Mouse (Mus musculus) thymus, postnatal 4 days (tissue): ENCODE results near the gene Gtf2a2.

Experiments used
- DNase-seq: peaks from one replicate; pipeline ENCODE4 v3.0.0; 2021

Gtf2a2 gene

DNA sequence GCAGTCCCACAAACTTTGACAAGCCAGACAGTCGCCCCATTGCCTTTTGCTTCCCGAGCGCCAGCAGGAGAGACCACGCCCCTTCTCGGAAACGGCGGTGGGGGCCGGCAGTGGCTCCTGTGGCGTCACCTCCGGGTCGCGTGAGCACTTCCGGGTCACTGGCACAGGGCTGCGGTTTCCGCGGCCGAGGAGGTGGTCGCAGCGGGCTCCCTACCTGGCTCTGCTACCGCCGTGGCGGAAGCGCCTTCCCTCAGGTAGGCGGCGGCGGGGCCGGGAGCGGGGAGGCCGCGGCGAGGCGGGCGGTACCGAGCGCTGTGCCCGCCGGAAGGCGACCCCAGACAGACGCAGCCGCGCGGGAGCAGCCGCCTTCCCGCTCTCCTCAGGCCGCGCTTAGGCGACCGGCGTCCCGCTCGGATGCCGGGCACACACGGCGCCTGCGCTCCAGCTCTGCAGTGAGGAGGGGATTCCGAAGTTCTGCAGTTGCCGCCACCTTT lies at the start of gene Gtf2a2:
Gene Gtf2a2 (plus strand): TSS at position 143 of the 494 bp plus-strand sequence.
- DNase-seq: peak; percentile 97

DNA sequence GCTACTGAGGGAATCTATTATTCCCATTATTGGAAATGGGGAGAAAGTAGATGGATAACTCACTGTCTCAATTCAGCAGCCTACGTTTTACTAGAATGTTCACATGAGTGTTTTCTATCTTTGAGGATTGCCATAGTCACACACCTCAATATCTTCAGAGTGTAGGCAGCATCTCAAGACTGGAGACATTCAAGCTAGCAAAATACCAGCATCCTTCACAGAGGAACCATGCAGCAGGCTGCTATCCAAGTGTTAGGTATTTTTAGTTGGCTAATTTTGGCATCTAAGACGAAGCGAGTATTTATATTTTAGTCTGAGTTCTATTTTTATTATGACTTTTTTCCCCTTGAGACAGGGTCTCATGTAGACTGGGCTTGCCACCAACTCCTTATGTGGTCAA lies 48.0 kb upstream of the Gtf2a2 start:
- no peak for DNase-seq

DNA sequence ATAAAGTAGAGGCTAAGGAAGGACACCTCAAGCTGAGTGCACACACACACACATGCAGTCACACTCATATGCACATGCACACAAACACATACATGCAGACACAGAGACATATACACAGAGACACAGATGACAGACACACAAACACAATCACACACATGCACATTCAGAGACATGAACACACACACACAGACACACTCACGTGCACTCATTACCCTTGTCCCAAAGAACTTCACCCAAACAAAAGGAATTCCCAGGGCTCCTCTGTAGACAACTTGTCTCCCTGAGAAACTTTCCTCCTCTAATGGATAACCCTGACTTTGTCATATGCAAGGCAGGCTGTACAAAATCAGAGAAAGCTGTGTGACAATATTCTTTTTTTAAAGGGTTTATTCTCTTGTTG lies 26.8 kb upstream of the Gtf2a2 start:
- no peak for DNase-seq

DNA sequence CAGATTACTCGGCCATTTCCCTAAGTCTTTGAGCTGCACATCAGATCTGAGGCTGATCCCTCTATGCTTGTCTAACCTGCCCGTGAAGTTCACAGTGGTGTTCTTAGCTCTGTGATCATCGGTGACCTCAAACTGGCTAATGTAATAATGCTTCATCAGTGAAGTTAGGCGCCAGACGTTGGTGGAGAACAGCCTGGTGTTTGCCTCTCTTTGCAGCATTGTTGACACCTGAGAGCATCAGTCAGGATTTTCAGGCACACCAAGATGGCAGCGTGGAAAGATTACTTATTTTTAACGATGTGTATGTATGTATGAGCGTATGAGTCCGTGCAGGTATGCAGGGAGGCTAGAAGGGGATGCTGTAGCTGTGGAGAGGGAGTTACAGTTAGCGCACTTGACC lies 26.3 kb upstream of the Gtf2a2 start:
- DNase-seq: no peak

DNA sequence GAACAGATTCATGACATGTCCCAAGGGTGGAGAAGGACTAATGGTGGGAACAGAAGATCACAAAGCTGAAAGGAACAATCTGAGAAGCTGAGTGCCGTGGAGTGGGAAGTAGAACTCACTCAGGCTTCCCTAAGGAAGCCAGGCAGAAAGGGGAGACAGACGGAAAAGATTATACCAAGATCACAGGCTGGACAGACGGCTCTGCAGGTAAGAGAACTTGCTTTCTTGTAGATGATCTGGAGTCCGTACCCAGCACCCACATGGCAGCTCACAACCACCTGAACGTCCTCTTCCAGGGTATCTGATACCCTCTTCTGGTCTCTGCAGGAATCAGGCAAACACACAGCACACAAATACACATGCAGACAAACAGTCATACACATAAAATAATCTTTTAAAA lies 25.8 kb upstream of the Gtf2a2 start:
- no peak for DNase-seq

DNA sequence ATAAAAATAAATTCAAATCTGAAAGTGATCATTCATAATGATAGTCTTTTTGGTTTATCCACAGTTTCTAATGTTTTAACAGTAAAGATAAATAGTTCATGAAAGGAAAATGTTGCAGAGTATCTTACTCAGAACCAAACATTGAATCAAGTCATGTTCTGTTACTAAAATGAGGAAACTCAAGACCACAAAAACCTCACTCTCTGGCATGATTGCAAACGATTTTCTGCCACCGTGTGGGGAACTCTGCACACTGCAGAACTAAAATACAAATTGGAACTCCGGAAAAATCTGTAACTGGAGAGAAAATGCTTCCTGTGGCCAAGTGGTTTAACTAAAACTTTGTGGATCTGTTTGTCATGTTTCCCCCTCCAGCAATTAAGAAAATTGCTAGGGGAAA lies 24.8 kb upstream of the Gtf2a2 start:
- DNase-seq: peak; percentile 76

DNA sequence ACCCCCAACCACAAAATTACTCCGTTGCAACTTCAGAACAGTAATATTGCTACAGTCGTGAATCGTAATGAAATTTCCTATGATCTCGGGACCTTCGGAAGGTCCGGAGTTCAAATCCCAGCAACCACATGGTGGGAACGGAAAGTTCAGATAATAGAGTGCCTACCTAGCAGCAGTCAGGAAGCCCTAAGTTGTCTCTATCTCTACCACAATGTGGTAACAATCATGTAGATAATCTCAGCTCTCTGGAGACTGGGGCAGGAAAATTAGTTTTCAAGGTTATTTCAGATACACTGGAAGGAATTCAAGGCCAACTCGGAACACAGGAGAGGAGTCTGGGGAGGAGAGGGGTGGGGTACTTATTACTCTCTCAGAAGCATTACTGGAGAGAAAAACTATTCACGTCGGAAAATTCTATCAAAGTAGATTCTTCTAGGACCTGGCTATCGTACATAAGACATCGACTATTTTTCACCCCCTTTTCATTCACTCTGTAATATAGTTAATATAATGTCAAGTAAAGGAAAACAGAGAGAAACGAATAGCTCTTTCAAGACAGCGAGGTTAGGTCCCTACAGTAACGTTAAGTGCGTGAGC lies 23.5 kb upstream of the Gtf2a2 start:
- no peak for DNase-seq

DNA sequence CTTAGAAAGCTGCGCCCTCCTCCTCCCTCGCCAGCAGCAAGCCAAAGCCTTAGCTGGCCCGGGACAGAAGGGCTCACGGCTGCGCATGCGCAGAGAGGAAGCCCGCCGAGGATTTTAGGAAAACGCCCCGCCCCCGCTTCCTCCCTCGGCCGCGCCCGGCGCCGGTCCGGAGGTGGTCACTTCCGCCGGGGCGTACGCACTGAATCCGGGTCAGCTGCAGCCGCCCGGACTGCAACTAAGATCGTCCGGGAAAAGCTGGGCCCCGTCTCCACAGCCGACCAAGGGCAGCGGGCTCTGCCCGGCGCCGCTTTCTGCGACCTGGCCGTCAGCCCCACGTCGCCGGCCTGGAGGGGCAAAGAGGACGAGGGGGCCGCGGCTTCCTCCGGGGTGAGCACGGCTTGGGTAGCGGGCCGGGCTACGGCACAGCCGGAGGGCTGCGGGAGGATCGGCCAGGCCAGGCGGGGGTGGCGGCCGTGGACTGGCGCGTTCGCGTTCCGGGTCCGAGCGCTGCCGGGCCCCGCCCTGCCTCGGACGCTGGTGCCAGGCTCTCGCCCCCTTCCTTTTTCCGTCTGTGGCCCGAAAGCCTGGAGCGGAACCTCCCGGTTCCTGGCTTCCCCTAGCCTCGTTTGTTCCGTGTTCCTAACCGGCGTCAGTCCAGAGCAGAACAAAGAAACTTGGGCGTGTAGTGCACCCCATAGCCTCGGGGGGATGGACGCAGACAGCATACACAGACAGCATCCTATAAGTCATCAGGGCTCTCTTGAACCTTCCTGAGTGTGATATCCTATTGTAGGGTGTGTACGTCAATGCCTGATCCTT lies 22.8 kb upstream of the Gtf2a2 start, which contains the start of gene Bnip2:
Gene Bnip2 (plus strand): TSS at position 164 of the 819 bp plus-strand sequence.
- DNase-seq: peak; percentile 92

DNA sequence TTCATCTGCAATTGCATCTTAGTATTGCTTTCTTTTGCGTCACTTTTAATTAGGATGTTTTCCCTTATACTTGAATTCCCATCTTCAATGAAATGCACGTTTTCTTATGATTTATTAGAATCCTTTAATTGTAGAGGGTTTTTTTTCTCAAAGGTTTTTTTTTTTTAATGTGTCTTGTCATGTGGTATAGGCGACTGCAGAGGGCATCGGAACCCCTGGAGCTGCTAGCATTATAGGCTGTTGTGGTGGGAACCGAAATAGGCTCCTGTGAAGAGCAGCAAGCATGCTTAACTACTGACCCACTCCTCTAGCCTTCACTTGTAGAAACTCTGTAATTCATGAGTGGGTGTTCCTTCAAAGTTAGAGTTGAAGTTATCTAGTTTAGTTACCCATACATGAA lies 22.0 kb upstream of the Gtf2a2 start:
- peak; percentile 29 for DNase-seq

DNA sequence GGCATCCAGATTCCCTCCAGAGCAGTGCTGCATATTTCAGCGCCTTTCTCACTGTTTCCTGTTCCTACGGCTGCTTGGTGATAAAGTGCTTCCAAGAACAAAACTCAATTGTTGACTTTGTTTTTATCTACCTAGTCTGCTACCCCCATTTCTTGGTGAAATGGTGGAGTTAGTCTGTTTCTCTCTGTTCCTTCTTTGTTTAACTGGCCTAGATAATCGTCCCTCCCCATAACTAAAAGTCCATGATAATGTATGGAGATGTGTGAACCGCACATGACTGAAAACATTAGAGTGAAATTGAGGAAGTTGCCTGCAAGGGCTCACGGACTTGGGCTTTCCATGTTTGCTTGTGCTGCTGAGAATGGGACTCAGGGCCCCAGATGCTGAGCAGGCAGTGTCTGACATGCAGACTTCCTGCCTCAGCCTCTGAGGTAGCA lies 19.5 kb upstream of the Gtf2a2 start:
- peak; percentile 30 for DNase-seq

DNA sequence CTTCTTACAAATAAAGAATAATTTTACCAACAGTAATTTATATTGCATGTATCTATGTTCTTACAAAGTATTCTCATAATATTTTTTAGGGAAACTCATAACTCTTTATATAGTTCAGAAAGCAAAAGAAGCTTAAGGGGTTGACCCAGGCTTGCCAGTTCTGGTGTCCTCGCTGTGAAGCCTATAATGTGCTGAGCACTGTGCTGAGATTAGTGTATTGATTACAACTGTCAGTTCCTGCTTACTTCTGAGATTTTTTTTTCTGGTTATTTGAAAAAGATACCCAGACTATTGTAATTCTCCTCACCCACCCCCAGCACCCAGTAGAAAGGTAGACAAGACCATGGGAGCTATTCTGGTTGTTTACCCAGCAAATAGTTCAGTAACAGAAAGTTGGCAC lies 18.9 kb upstream of the Gtf2a2 start:
- DNase-seq: no peak

DNA sequence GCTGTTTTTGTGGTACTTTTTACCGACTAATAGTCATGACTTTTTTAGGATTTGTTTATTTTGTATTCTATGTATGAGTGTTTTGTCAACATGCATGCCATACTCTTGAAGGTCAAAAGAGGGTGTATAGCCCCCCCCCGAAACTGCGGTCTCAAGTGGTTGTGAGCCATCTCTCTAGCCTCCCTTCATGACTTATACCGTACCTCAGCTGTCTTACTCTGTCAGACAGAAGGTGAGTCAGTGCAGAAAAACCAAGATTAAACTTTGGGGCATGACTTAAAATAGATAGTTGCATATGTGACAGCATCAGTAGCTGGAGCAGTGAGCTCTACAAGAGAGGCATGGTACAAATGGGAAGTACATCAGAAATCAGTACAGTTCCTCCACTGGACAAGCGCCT lies 17.8 kb upstream of the Gtf2a2 start:
- DNase-seq: no peak

DNA sequence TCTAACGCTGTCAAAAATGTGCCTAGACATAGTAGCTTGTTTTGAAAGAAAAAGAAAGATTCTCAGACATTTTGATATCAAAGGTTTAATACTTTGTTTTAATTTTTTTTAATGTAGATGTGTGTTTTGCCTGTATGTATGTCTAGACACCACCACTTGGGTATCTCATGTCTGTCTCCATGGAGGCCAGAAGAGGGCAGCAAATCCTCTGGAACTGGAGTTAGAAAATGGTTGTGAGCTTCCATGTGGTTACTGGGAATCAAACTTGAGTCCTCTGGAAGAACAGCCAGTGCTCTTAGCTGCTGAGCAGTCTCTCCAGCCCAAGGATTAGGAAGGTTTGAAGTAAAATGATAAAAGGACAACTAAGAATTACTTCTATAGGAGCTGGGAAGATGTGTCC lies 13.0 kb upstream of the Gtf2a2 start:
- no peak for DNase-seq

DNA sequence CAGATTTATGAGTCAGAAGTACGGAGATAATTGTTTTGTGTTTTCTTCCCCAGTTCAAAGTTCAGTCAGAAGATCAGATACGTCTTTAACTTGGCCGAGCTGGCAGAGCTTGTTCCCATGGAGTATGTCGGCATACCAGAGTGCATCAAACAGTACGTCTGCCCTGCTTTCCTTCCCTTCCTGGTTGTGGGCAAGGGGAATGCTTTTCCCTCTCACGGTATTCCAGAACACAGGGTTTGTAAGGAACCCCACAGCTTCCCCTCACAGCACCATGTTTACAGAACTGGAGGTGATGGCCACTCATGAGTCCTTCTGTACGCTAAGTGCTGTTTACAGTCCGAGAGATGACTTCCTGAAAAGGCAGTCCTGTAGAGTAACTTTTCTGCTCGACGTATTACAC lies 8.8 kb upstream of the Gtf2a2 start:
- no peak for DNase-seq

DNA sequence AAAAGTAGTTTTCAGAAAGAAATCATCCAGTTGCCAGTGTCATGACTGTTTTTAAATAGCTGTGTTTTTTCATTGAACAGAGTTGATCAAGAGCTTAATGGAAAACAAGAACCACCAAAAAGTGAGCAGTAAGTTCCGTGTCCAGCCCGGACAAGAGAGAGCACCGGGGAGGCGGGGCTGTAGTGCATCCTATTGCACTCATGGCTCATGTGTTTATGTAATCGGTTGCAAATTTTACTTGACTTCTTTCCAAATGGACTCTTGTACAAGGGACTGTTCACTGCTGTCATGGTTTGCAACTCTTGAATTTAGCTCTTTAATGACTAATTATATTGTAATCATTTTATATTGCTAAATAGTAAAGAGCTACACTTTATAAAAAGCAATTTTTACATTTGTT lies 5.4 kb upstream of the Gtf2a2 start:
- DNase-seq: no peak

DNA sequence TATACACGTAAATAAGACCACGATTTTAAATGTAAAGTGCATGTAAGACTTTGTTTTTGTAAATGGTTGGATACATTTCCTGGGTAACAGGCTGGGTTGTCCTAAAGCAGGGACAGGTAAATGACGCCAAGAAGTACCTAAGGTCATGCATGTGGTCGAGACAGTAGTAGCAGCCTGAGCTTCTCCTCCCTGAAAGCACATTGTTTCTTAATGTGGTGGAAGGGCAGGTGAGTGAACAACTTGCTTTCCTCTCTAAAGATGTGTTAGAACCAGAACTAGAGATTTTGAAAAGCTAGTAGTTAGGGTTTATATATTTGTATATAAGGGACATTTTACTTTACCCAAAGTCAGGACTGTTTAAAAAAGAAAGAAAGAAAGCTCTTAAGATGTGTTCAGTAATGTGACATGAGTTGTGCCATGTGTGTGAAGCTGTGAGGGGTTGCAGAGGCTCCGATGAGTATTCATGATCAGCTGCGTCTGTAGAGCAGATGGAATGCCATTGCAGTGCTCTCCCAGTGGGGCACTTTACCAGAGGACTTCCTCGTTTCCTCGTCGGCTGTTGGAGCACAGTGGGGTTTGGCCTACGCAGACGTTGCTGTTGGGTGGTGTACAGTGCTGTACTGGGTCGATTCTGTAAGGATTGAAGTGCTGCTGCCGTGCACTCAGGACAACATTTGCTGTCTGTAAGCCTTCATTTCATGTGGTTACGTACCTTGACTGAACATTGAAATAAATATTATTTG lies 4.7 kb upstream of the Gtf2a2 start:
- no peak for DNase-seq

DNA sequence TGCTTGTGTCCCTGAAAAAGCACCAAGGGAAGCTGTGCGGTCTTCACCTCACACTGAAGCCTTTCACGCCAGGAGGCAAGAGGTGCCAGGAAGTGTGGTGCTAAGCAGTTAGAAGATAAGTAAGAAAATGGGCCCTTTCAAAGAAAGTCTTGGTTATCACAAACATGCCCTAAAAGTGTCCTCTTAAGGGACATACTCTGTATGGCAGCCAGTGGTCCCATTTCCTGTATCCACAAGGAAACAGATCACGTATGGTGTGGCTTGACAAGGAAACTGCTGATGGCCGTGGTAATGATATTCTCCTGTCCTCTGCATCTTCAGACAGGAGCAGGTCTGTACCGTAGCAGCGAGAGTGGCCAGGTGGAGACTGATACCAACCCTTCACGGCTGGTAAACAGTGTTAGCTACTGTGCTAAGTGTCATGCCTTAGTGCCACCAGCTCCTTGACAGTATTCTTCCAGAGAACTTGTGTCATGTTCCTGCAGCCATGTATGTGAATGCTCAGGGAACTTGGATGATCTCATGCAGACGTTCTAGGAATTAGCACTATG lies 2.5 kb upstream of the Gtf2a2 start:
- DNase-seq: no peak

DNA sequence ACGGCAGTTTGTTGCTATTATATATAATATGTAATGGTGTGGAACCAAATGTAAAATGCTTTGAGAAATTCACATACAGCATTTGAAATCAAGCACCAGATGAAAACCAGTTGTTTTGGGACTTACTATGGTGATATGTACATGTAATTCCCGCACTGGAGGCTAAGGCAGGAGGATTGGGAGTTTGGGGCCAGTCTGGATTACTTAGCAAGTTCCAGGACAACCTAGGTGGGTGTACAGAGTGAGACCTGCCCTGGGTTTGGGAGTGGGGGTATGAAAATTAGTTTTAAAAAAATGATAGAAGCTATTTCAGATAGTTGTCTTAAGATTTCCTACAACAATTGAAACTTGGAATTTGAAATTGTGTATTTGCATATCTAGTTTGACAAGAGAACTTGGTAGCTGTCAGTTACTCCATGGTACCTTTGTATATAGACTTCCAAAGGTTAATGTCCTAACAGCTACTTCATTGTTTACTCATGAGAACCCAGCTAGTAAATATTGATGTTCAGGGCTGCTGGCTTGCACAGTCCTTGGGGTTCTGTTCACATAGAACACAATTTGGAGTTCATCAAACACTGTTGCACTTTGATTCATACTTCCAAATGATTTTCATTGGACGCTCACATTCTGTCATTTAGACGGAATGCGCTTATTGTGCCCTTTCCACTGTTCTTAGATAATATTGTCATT lies 1.4 kb upstream of the Gtf2a2 start:
- no peak for DNase-seq

DNA sequence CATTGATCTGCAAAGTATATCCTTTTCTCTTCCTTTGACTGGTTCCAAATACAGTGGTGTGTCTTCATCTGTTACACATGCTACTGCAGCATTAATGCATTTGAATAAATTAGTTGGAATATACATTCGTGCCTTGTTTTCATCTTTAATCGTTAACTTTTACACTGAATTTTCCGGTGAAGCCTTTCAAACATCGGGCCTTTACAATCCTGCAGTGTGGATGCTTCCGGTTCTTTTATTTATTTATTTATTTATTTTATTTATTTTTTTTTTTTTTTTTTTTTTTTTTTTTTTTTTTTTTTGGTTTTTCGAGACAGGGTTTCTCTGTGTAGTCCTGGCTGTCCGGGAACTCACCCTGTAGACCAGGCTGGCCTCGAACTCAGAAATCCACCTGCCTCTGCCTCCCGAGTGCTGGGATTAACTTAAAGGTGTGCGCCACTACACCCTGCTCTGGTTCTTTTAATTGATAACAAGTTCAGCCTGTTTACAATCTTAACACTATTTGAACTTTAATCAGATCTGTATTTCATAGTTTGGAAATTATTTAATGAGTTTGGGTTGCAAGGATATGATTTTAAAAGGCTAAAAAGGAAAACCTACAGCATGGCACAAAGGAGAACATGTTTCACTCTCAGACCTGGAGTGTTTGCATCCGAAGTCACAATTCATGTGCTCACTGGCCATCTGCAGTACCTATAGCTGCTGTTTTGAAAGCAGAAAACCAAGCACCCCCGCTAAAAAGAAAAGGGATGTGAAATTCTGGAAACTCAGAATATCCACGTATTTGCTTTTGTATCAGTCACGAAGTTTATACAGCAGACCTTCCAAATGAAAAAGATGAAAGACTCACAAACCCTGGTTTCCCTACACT lies 578 bp upstream of the Gtf2a2 start:
- DNase-seq: no peak

DNA sequence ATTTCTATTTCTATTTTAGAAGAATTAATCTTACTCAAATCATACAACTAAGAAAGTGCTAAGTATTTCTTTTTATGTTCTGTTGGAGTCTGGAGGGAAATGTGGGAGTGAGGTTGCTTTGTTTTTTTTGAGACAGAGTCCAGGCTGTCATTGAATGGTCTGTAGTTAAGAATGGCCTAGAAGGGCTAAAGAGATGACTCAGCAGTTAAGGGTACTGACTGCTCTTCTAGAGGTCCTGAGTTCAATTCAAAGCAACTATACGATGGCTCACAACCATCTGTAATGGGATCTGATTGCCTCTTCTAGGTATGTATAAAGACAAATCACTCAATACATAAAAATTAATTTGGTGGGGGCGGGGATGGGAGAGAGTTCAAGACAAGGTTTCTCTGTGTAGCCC lies 3.3 kb downstream of the Gtf2a2 start:
- DNase-seq: no peak

DNA sequence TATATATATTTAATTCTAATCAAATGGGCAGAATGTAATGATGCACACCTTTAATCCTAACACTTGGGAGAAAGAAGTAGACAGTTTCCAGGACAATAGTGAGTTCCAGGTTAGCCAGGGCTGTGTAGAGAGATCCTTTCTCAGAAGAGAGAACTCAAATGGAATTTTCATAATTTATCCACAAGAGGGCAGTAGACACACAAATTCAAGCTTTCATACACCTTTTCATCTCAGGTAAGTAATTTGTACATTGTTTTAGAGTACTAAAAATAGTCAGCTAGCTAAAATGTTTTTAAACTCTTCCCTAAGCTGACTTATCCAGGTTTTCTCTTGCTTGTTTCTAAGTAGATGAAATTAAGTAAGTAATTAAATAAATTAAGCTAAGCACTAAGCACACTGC lies 6.5 kb downstream of the Gtf2a2 start:
- no peak for DNase-seq

DNA sequence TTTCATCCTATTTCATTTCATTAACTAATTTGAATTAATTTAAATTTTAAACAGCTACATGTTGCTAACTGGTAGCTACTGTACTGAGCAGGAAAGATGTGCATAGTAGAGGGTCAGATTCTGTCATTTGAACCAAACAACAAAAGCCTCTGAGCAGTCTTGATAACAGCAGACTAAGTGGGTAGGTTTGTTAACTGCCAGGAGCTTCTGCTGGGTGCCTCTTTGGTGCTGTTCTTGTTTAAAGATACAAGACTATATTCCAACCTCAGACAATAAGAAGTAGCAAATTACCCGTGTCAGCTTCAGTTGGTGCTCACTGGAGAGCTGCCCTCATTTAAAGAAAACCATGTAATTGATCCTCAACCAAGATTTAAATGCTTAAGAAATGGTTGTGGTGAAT lies 9.3 kb downstream of the Gtf2a2 start:
- no peak for DNase-seq
